Mouse (Mus musculus) myocyte (in vitro differentiated cells): ENCODE measurements at regions not wholly inside any gene's neighbourhood (a gene's known extent, or its start where the extent isn't known, plus 50 kb on each side); places are given as distances from the start of the nearest gene placed in this dataset.

ENCODE experiments used
- H3K27me3 ChIP-seq: one replicate; pipeline ENCODE4 v1.6.1; 2011; ENCODE audit not compliant: control insufficient read depth, insufficient read depth, insufficient read length
- H3K36me3 ChIP-seq: one replicate; pipeline ENCODE4 v1.6.1; 2011; ENCODE audit not compliant: control insufficient read depth, insufficient read depth
- H3K4me2 ChIP-seq: one replicate; pipeline ENCODE4 v1.6.1; 2011; ENCODE audit warnings: low read depth, control low read depth
- H3K4me3 ChIP-seq: one replicate; pipeline ENCODE4 v1.5.1; 2011; ENCODE audit warnings: mild to moderate bottlenecking, control low read depth, moderate library complexity
- H3K79me2 ChIP-seq: one replicate; pipeline ENCODE4 v1.6.1; 2011; ENCODE audit not compliant: control insufficient read depth, insufficient read depth
- H3ac ChIP-seq: one replicate; pipeline ENCODE4 v1.6.1; 2011; ENCODE audit not compliant: control insufficient read depth, insufficient read length
- CEBPB ChIP-seq: IDR thresholded peaks from 2 replicates; pipeline ENCODE4 v1.6.1; 2011; ENCODE audit warnings: mild to moderate bottlenecking, moderate library complexity; ENCODE audit not compliant: poor library complexity, insufficient read depth, severe bottlenecking
- E2F4 ChIP-seq: IDR thresholded peaks from one replicate; pipeline ENCODE4 v1.6.1; 2011; ENCODE audit warnings: mild to moderate bottlenecking, control low read depth, moderate library complexity; ENCODE audit not compliant: insufficient read depth
- MAX ChIP-seq: IDR thresholded peaks from one replicate; pipeline ENCODE4 v1.6.1; 2011; ENCODE audit warnings: low read depth, mild to moderate bottlenecking, control low read depth
- POLR2A ChIP-seq: IDR thresholded peaks from one replicate; pipeline ENCODE4 v1.6.1; 2011; ENCODE audit warnings: low read depth, mild to moderate bottlenecking, control low read depth, moderate library complexity; ENCODE audit not compliant: insufficient read length
- POLR2AphosphoS2 ChIP-seq: IDR thresholded peaks from one replicate; pipeline ENCODE4 v1.6.1; 2011; ENCODE audit warnings: low read depth, control low read depth; ENCODE audit not compliant: insufficient read length
- REST ChIP-seq: IDR thresholded peaks from one replicate; pipeline ENCODE4 v1.6.1; 2011; ENCODE audit warnings: mild to moderate bottlenecking, control low read depth, moderate library complexity; ENCODE audit not compliant: insufficient read depth, insufficient read length
- TCF12 ChIP-seq: IDR thresholded peaks from one replicate; pipeline ENCODE4 v1.6.1; 2011; ENCODE audit warnings: mild to moderate bottlenecking, control low read depth; ENCODE audit not compliant: poor library complexity, insufficient read depth, severe bottlenecking
- USF1 ChIP-seq: IDR thresholded peaks from one replicate; pipeline ENCODE4 v1.6.1; 2011; ENCODE audit warnings: low read depth, mild to moderate bottlenecking, control low read depth, moderate library complexity

DNA sequence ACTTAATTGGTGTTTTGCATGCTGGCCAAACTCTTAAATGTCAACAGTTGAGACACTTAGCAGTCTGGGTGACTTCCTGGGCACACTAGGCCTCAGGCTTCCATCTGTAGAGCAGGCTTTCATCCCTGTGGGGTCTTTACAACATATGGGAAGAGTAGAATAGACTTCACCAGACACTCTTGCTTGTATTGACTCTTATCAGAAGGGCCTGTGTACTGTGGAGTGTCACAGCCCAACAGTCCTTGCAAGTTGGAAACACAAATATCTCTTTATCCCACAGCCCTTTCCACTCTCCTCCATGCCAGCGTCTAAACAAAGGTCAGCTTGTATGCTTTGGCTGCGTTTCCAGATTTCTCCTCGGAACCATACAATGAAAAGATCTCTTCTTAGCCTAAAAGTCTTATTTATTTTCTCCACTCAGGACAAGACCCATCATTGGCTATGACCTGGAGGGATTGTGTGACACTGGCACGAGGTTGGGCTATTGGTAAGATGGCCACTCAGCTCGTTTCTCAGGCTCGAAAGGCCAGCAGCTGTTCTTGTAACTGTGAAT is 50.6 kb upstream of the Itga6 start:
- no peaks in the 10 kb centered on the region for H3K27me3 ChIP-seq
- H3K36me3 ChIP-seq = no peaks in the 10 kb centered on the region
- H3K4me3 ChIP-seq = no peak overlapping the region
- TF ChIP-seq E2F4 (no peak), POLR2AphosphoS2 (no peak), REST (no peak), MAX (no peak), TCF12 (no peak), CEBPB (no peak), POLR2A (no peak), USF1 (no peak)
- H3ac ChIP-seq = no peak overlapping the region
- no peak overlapping the region for H3K4me2 ChIP-seq
- no peaks in the 10 kb centered on the region for H3K79me2 ChIP-seq
